Mouse (Mus musculus) T-cell, adult 2 months (primary cell): Measurements from ENCODE around the gene Eri2.
A peak's percentile ranks its signal among the peaks of the same experiment; 100 is the strongest.

ENCODE experiments used
- DNase-seq: peaks from one replicate; pipeline ENCODE4 v3.0.0; 2022; ENCODE audit warnings: low spot score

The Eri2 gene

GRCm38 (mm10) chr7:119793586-119794250 lies at the start of gene Eri2, which contains the start of gene Rexo5:
Gene Eri2 (minus strand): TSS chr7:119794058.
Gene Rexo5 (plus strand): TSS chr7:119794006.
- DNase-seq: peak; percentile 87

GRCm38 (mm10) chr7:119841820-119842449 lies 48.1 kb upstream of the Eri2 start:
- DNase-seq: no peak

- DNase-seq: peak; percentile 81
These were observed 42.3 kb upstream of the Eri2 start for GRCm38 (mm10) chr7:119835996-119836777.

GRCm38 (mm10) chr7:119835371-119835770 lies 41.5 kb upstream of the Eri2 start:
- DNase-seq: peak; percentile 9

- no peak for DNase-seq
These were observed 14.9 kb upstream of the Eri2 start for GRCm38 (mm10) chr7:119808723-119809122.

- DNase-seq: no peak
These were observed 13.5 kb upstream of the Eri2 start for GRCm38 (mm10) chr7:119807396-119807795.

- no peak for DNase-seq
These were observed 7.1 kb upstream of the Eri2 start for GRCm38 (mm10) chr7:119800991-119801390.

GRCm38 (mm10) chr7:119800488-119800887 lies 6.6 kb upstream of the Eri2 start:
- no peak for DNase-seq

GRCm38 (mm10) chr7:119795311-119795710 lies 1.5 kb upstream of the Eri2 start:
- no peak for DNase-seq

- DNase-seq: no peak
These were observed 387 bp upstream of the Eri2 start for GRCm38 (mm10) chr7:119794251-119794638.

GRCm38 (mm10) chr7:119789024-119789423 lies 4.8 kb downstream of the Eri2 start:
- DNase-seq: no peak

- no peak for DNase-seq
These were observed 8.9 kb downstream of the Eri2 start for GRCm38 (mm10) chr7:119784908-119785307.

- no peak for DNase-seq
These were observed 10.4 kb downstream of the Eri2 start for GRCm38 (mm10) chr7:119783453-119783852.

GRCm38 (mm10) chr7:119769895-119770294 lies 24.0 kb downstream of the Eri2 start:
- DNase-seq: no peak

GRCm38 (mm10) chr7:119766996-119767395 lies 26.9 kb downstream of the Eri2 start:
- DNase-seq: no peak

GRCm38 (mm10) chr7:119764377-119764776 lies 29.5 kb downstream of the Eri2 start:
- no peak for DNase-seq

- DNase-seq: no peak
These were observed 31.6 kb downstream of the Eri2 start for GRCm38 (mm10) chr7:119762166-119762697.

- no peak for DNase-seq
These were observed 33.3 kb downstream of the Eri2 start, which contains the start of gene Acsm3 for GRCm38 (mm10) chr7:119760527-119760951. Gene Acsm3 (plus strand): TSS chr7:119760923.

- DNase-seq: no peak
These were observed 40.2 kb downstream of the Eri2 start for GRCm38 (mm10) chr7:119753696-119754095.

- DNase-seq: no peak
These were observed 43.9 kb downstream of the Eri2 start for GRCm38 (mm10) chr7:119749942-119750341.

GRCm38 (mm10) chr7:119748761-119749160 lies 45.1 kb downstream of the Eri2 start:
- no peak for DNase-seq

GRCm38 (mm10) chr7:119745869-119746268 lies 48.0 kb downstream of the Eri2 start:
- DNase-seq: no peak

- DNase-seq: peak; percentile 17
These were observed 49.5 kb downstream of the Eri2 start for GRCm38 (mm10) chr7:119744321-119744720.
